Mouse (Mus musculus) thymus, adult 2 months (tissue): ENCODE data around the gene Mga. TPM values are rescaled to one million over a fixed set of nuclear protein-coding genes. Genes with fewer than 3 reads are reported as not detected.

Experiments used
- DNase-seq: peaks from one replicate; pipeline ENCODE4 v3.0.0; 2021
- H3K27ac ChIP-seq: fragments of 200-500 bp; 2 replicates; pipeline ENCODE4 v1.5.1; 2012; ENCODE audit warnings: low read length, control low read depth; ENCODE audit not compliant: control insufficient read depth, insufficient read depth
- H3K27me3 ChIP-seq: fragments of 200-500 bp; 2 replicates; pipeline ENCODE4 v1.6.1; 2012; ENCODE audit warnings: mild to moderate bottlenecking, low read length, moderate library complexity, mixed read lengths; ENCODE audit not compliant: control insufficient read depth, insufficient read depth
- H3K36me3 ChIP-seq: fragments of 200-500 bp; 2 replicates; pipeline ENCODE4 v1.6.1; 2012; ENCODE audit warnings: mild to moderate bottlenecking, low read length, moderate library complexity; ENCODE audit not compliant: control insufficient read depth, insufficient read depth
- H3K4me1 ChIP-seq: fragments of 200-500 bp; replicated peaks from 2 replicates; pipeline ENCODE4 v1.6.1; 2012; ENCODE audit warnings: low read length; ENCODE audit not compliant: control insufficient read depth, insufficient read depth
- H3K4me3 ChIP-seq: fragments of 200-500 bp; 2 replicates; pipeline ENCODE4 v1.5.1; 2012; ENCODE audit warnings: mild to moderate bottlenecking, low read length, control low read depth, moderate library complexity; ENCODE audit not compliant: control insufficient read depth, insufficient read depth
- CTCF ChIP-seq: fragments of 200-500 bp; IDR thresholded peaks from 2 replicates; pipeline ENCODE4 v1.5.1; 2012; ENCODE audit warnings: mild to moderate bottlenecking, control low read depth, low read length, moderate library complexity, borderline replicate concordance; ENCODE audit not compliant: control insufficient read depth, poor library complexity, insufficient read depth; ENCODE audit errors: extremely low read depth
- POLR2A ChIP-seq: fragments of 200-500 bp; IDR thresholded peaks from 2 replicates; pipeline ENCODE4 v1.6.1; 2012; ENCODE audit warnings: mild to moderate bottlenecking, low read length, control low read depth, moderate library complexity; ENCODE audit not compliant: control insufficient read depth, poor library complexity, insufficient read depth; ENCODE audit errors: extremely low read depth
- WGBS: fragments of 180-500 bp; shearing (Covaris S2); methylation state at CpG from one replicate; pipeline ENCODE4 v1.1.7; 2018; 5-methylcytosine and 5-hydroxymethylcytosine counted together
- polyA plus RNA-seq: library from polyadenylated mRNA; depleted of rRNA; stranded (reverse); fragments of >200 nt; gene quantifications from 2 replicates; pipeline ENCODE4 v1.2.3, GENCODE M21; 2012; rRNA removed

The Mga gene
- polyA plus RNA-seq, 1 experiment: 50.6 TPM

- Histone ChIP-seq H3K4me3 (no peak overlapping the region), H3K27ac (no peak overlapping the region), H3K36me3 (no peaks in the 10 kb centered on the region), H3K4me1 (no peaks in the 10 kb centered on the region), H3K27me3 (no peaks in the 10 kb centered on the region)
- WGBS: 95% methylated on average over 12 of the region's 12 CpGs
- TF ChIP-seq POLR2A (no peak), CTCF (no peak)
- no peak for DNase-seq
Observed at GRCm38 (mm10) chr2:120017599-120017998, 120.6 kb downstream of the Mga start.

Other genes starting within 250 kb of the Mga start
- gene Ndufaf1, start 234.4 kb upstream of the Mga start, polyA plus RNA-seq: 4.1 and 5.0 TPM in 2 replicates
- gene Rtf1, start 222.2 kb upstream of the Mga start, polyA plus RNA-seq: 17.3 and 21.0 TPM in 2 replicates
- 4.8 and 4.9 TPM in 2 replicates for gene Itpka, start 154.9 kb upstream of the Mga start, polyA plus RNA-seq
- gene Ltk, start 136.8 kb upstream of the Mga start, polyA plus RNA-seq: 11.5 and 13.0 TPM in 2 replicates
- 54.6 and 64.4 TPM in 2 replicates for gene Rpap1, start 109.7 kb upstream of the Mga start, polyA plus RNA-seq
- gene Tyro3, start 99.5 kb upstream of the Mga start, polyA plus RNA-seq: 6.5 and 7.1 TPM in 2 replicates
- gene Mapkbp1, start 75.5 kb downstream of the Mga start, polyA plus RNA-seq: 15.5 and 15.7 TPM in 2 replicates
- 13.9 and 15.5 TPM in 2 replicates for gene Jmjd7, start 130.3 kb downstream of the Mga start, polyA plus RNA-seq
- gene Gm28042, start 130.3 kb downstream of the Mga start, polyA plus RNA-seq: 7.0 and 8.8 TPM in 2 replicates
- 7.7 and 11.8 TPM in 2 replicates for gene Pla2g4b, start 136.2 kb downstream of the Mga start, polyA plus RNA-seq